Mouse (Mus musculus) MEL (cell line): ENCODE data around the gene Mapkap1. TPM values are rescaled to one million over a fixed set of nuclear protein-coding genes. Genes with fewer than 3 reads are reported as not detected.
A peak's percentile ranks its signal among the peaks of the same experiment; 100 is the strongest.

Experiments
- DNase-seq: peaks from one replicate; pipeline ENCODE4 v3.0.0; 2011; ENCODE audit warnings: low read depth, low spot score
- H3K27ac ChIP-seq: 2 replicates; pipeline ENCODE4 v1.5.1; 2012; ENCODE audit warnings: low read depth, mild to moderate bottlenecking, control low read depth, low read length, moderate library complexity; ENCODE audit not compliant: control insufficient read depth
- H3K27me3 ChIP-seq, 2 experiments: fragments of 150-350 bp in 1 of 2; sonication (generic) in 1 of 2; 2 replicates each; pipeline ENCODE4 v1.6.1; 2012; ENCODE audit warnings: low read length in 2 of 2, mild to moderate bottlenecking in 2 of 2, improper control_type of control experiment in 1 of 2, moderate library complexity in 1 of 2; ENCODE audit not compliant: insufficient read depth in 2 of 2, control insufficient read depth in 1 of 2
- H3K36me3 ChIP-seq, 2 experiments: 2 replicates each; pipeline ENCODE4 v1.6.1; 2012 to 2014; ENCODE audit warnings: low read length in 2 of 2, improper control_type of control experiment in 1 of 2, inconsistent platforms in 1 of 2, mild to moderate bottlenecking in 1 of 2; ENCODE audit not compliant: insufficient read depth in 2 of 2, control insufficient read depth in 1 of 2
- H3K4me1 ChIP-seq, 2 experiments: fragments of 150-350 bp in 1 of 2; sonication (generic) in 1 of 2; 2 replicates each; pipeline ENCODE4 v1.6.1; 2012; ENCODE audit warnings: low read length in 2 of 2, improper control_type of control experiment in 1 of 2, mild to moderate bottlenecking in 1 of 2; ENCODE audit not compliant: insufficient read depth in 2 of 2, control insufficient read depth in 1 of 2
- H3K4me3 ChIP-seq, 2 experiments: fragments of 150-350 bp in 1 of 2; sonication (generic) in 1 of 2; 2 replicates each; pipeline ENCODE4 v1.5.1; 2012; ENCODE audit warnings: low read depth in 2 of 2, low read length in 2 of 2, mild to moderate bottlenecking in 2 of 2, moderate library complexity in 2 of 2, control low read depth in 1 of 2, improper control_type of control experiment in 1 of 2; ENCODE audit not compliant: control insufficient read depth in 1 of 2, insufficient read depth in 1 of 2
- H3K79me2 ChIP-seq: 2 replicates; pipeline ENCODE4 v1.6.1; 2012; ENCODE audit warnings: mild to moderate bottlenecking, low read length, moderate library complexity; ENCODE audit not compliant: control insufficient read depth, poor library complexity, insufficient read depth
- H3K9ac ChIP-seq: 2 replicates; pipeline ENCODE4 v1.6.1; 2012; ENCODE audit warnings: low read depth, mild to moderate bottlenecking, control low read depth, low read length, moderate library complexity; ENCODE audit not compliant: control insufficient read depth, poor library complexity, severe bottlenecking
- H3K9me3 ChIP-seq: fragments of 150-350 bp; sonication (generic); replicated peaks from 2 replicates; pipeline ENCODE4 v1.6.1; 2012; ENCODE audit warnings: mild to moderate bottlenecking, low read length, improper control_type of control experiment, moderate library complexity; ENCODE audit not compliant: insufficient read depth
- CHD1 ChIP-seq: IDR thresholded peaks from 2 replicates; pipeline ENCODE4 v1.6.1; 2012; ENCODE audit warnings: low read depth, mild to moderate bottlenecking, inconsistent platforms, low read length, improper control_type of control experiment
- CHD2 ChIP-seq: IDR thresholded peaks from 2 replicates; pipeline ENCODE4 v1.6.1; 2011; ENCODE audit warnings: low read length, improper control_type of control experiment
- CTCF ChIP-seq, 3 experiments: IDR thresholded peaks in 2 of 3; conservative IDR thresholded peaks in 1 of 3; 2 replicates each; pipeline ENCODE4 v1.5.1; 2011 to 2012; ENCODE audit warnings: low read length in 3 of 3, low read depth in 2 of 3, mild to moderate bottlenecking in 2 of 3, improper control_type of control experiment in 1 of 3, inconsistent platforms in 1 of 3, mixed read lengths in 1 of 3, moderate library complexity in 1 of 3; ENCODE audit not compliant: control insufficient read depth in 1 of 3, insufficient read depth in 1 of 3, poor library complexity in 1 of 3, severe bottlenecking in 1 of 3
- E2F4 ChIP-seq: IDR thresholded peaks from 2 replicates; pipeline ENCODE4 v1.6.1; 2011; ENCODE audit warnings: low read depth, low read length, improper control_type of control experiment, borderline replicate concordance
- EP300 ChIP-seq, 2 experiments: IDR thresholded peaks; 2 replicates each; pipeline ENCODE4 v1.6.1; 2011; ENCODE audit warnings: improper control_type of control experiment in 2 of 2, low read length in 2 of 2, low read depth in 1 of 2, mild to moderate bottlenecking in 1 of 2
- ETS1 ChIP-seq: IDR thresholded peaks from 2 replicates; pipeline ENCODE4 v1.6.1; 2012; ENCODE audit warnings: low read depth, mild to moderate bottlenecking, inconsistent platforms, low read length, improper control_type of control experiment, moderate library complexity
- HCFC1 ChIP-seq: IDR thresholded peaks from 2 replicates; pipeline ENCODE4 v1.6.1; 2012; ENCODE audit warnings: low read depth, mild to moderate bottlenecking, inconsistent platforms, low read length, improper control_type of control experiment, moderate library complexity
- KAT2A ChIP-seq: conservative IDR thresholded peaks from 2 replicates; pipeline ENCODE4 v1.6.1; 2012; ENCODE audit warnings: low read depth, low read length, improper control_type of control experiment, inconsistent platforms
- MAZ ChIP-seq: IDR thresholded peaks from 2 replicates; pipeline ENCODE4 v1.6.1; 2012; ENCODE audit warnings: low read depth, mild to moderate bottlenecking, inconsistent platforms, low read length, improper control_type of control experiment
- MEF2A ChIP-seq: IDR thresholded peaks from 2 replicates; pipeline ENCODE4 v1.6.1; 2014; ENCODE audit warnings: low read depth, mild to moderate bottlenecking, inconsistent platforms, low read length, improper control_type of control experiment; ENCODE audit not compliant: poor library complexity, insufficient replicate concordance, severe bottlenecking; ENCODE audit errors: extremely low read depth
- MXI1 ChIP-seq: IDR thresholded peaks from 2 replicates; pipeline ENCODE4 v1.6.1; 2011; ENCODE audit warnings: mild to moderate bottlenecking, low read depth, low read length, improper control_type of control experiment
- MYB ChIP-seq: IDR thresholded peaks from 2 replicates; pipeline ENCODE4 v1.6.1; 2011; ENCODE audit warnings: mild to moderate bottlenecking, low read depth, low read length, improper control_type of control experiment
- MYC ChIP-seq: IDR thresholded peaks from 2 replicates; pipeline ENCODE4 v1.6.1; 2011; ENCODE audit warnings: low read depth, mild to moderate bottlenecking, low read length, improper control_type of control experiment, moderate library complexity
- NELFE ChIP-seq: IDR thresholded peaks from 2 replicates; pipeline ENCODE4 v1.6.1; 2011; ENCODE audit warnings: low read depth, low read length, improper control_type of control experiment
- POLR2A ChIP-seq, 2 experiments: IDR thresholded peaks; 2 replicates each; pipeline ENCODE4 v1.6.1; 2011 to 2012; ENCODE audit warnings: low read length in 2 of 2, mild to moderate bottlenecking in 2 of 2, control low read depth in 1 of 2, improper control_type of control experiment in 1 of 2, low read depth in 1 of 2, moderate library complexity in 1 of 2; ENCODE audit not compliant: control insufficient read depth in 1 of 2, insufficient read depth in 1 of 2, poor library complexity in 1 of 2
- POLR2AphosphoS2 ChIP-seq: IDR thresholded peaks from 2 replicates; pipeline ENCODE4 v1.6.1; 2011; ENCODE audit warnings: low read length, improper control_type of control experiment
- POLR2AphosphoS5 ChIP-seq: IDR thresholded peaks from 2 replicates; pipeline ENCODE4 v1.6.1; 2012; ENCODE audit warnings: low read depth, borderline replicate concordance, mild to moderate bottlenecking, inconsistent platforms, low read length, moderate library complexity, mixed read lengths
- RAD21 ChIP-seq: IDR thresholded peaks from 2 replicates; pipeline ENCODE4 v1.6.1; 2011; ENCODE audit warnings: mild to moderate bottlenecking, low read depth, low read length, improper control_type of control experiment
- RCOR1 ChIP-seq: IDR thresholded peaks from 2 replicates; pipeline ENCODE4 v1.6.1; 2012; ENCODE audit warnings: low read depth, mild to moderate bottlenecking, inconsistent platforms, low read length, improper control_type of control experiment
- SIN3A ChIP-seq: IDR thresholded peaks from 2 replicates; pipeline ENCODE4 v1.6.1; 2012; ENCODE audit warnings: low read length, improper control_type of control experiment, inconsistent platforms
- SMC3 ChIP-seq: IDR thresholded peaks from 2 replicates; pipeline ENCODE4 v1.6.1; 2011; ENCODE audit warnings: low read depth, low read length, improper control_type of control experiment
- TAL1 ChIP-seq: IDR thresholded peaks from 2 replicates; pipeline ENCODE4 v1.6.1; 2012; ENCODE audit warnings: mild to moderate bottlenecking, inconsistent platforms, low read length, moderate library complexity, mixed read lengths
- TBP ChIP-seq: IDR thresholded peaks from 2 replicates; pipeline ENCODE4 v1.8.0; 2011; ENCODE audit warnings: low read depth, low read length, improper control_type of control experiment
- TCF12 ChIP-seq: IDR thresholded peaks from 2 replicates; pipeline ENCODE4 v1.6.1; 2014; ENCODE audit warnings: low read depth, mild to moderate bottlenecking, inconsistent platforms, low read length, improper control_type of control experiment, moderate library complexity
- USF1 ChIP-seq: IDR thresholded peaks from 2 replicates; pipeline ENCODE4 v1.6.1; 2014; ENCODE audit warnings: low read depth, mild to moderate bottlenecking, inconsistent platforms, low read length, improper control_type of control experiment, moderate library complexity
- USF2 ChIP-seq, 2 experiments: IDR thresholded peaks; 2 replicates each; pipeline ENCODE4 v1.6.1; 2011 to 2012; ENCODE audit warnings: improper control_type of control experiment in 2 of 2, low read length in 2 of 2, borderline replicate concordance in 1 of 2, inconsistent platforms in 1 of 2, low read depth in 1 of 2, mild to moderate bottlenecking in 1 of 2; ENCODE audit not compliant: insufficient read depth in 1 of 2
- ZKSCAN1 ChIP-seq: IDR thresholded peaks from 2 replicates; pipeline ENCODE4 v1.6.1; 2012; ENCODE audit warnings: low read depth, mild to moderate bottlenecking, inconsistent platforms, low read length, improper control_type of control experiment, moderate library complexity
- ZMIZ1 ChIP-seq: IDR thresholded peaks from 2 replicates; pipeline ENCODE4 v1.6.1; 2012; ENCODE audit warnings: low read depth, mild to moderate bottlenecking, inconsistent platforms, low read length, improper control_type of control experiment, moderate library complexity
- ZNF384 ChIP-seq: IDR thresholded peaks from 2 replicates; pipeline ENCODE4 v1.6.1; 2012; ENCODE audit warnings: low read depth, mild to moderate bottlenecking, inconsistent platforms, low read length, improper control_type of control experiment
- polyA plus RNA-seq, 2 experiments: library from polyadenylated mRNA; stranded (reverse) in 1 of 2; unstranded in 1 of 2; fragments of >175 nt in 1 of 2; fragments of >200 nt in 1 of 2; gene quantifications; 2 replicates each; pipeline versions ENCODE4 v1.2.1 to v1.2.4; 2012; ENCODE audit warnings: low replicate concordance in 2 of 2, low read depth in 1 of 2; ENCODE audit not compliant: insufficient read length in 2 of 2, insufficient read depth in 1 of 2, missing spikeins in 1 of 2
- total RNA-seq: library from RNA; depleted of rRNA; stranded (reverse); fragments of 300-350 nt; gene quantifications from 2 replicates; pipeline ENCODE4 v1.2.3, GENCODE M21; 2012

Gene Mapkap1
- total and polyA plus RNA-seq, 3 experiments: 42.1 to 52.5 TPM; not detected in 1

GRCm38 (mm10) chr2:34430663-34431062 is 24.1 kb downstream of the Mapkap1 start:
- no peaks in the 10 kb centered on the region for H3K9me3 ChIP-seq
- peaks cover 0 to 12% of the 10 kb centered on the region in 2 experiments; a peak in 1 of 4 replicates for H3K36me3 ChIP-seq
- no peak overlapping the region for H3K27ac ChIP-seq
- H3K79me2 ChIP-seq: no peaks in the 10 kb centered on the region
- peaks cover 0 to 4% of the 10 kb centered on the region in 2 experiments; a peak in 2 of 4 replicates for H3K4me1 ChIP-seq
- peak; percentile 56 for DNase-seq
- no peak overlapping the region for H3K9ac ChIP-seq
- TF ChIP-seq MXI1: no peak
- TF ChIP-seq USF1: no peak
- TF ChIP-seq KAT2A: no peak
- TF ChIP-seq POLR2AphosphoS2: peak; percentile 52
- TF ChIP-seq TBP: no peak
- no peak; the same call in 1 of the 2 replicates for TF ChIP-seq SMC3
- TF ChIP-seq POLR2AphosphoS5: peak; percentile 71; the same call in 1 of the 2 replicates
- no peak for TF ChIP-seq TAL1
- H3K4me3 ChIP-seq: no peak overlapping the region
- no peaks in the 10 kb centered on the region for H3K27me3 ChIP-seq

GRCm38 (mm10) chr2:34431701-34432372 is 25.3 kb downstream of the Mapkap1 start:
- no peaks in the 10 kb centered on the region for H3K27me3 ChIP-seq
- TF ChIP-seq E2F4 (no peak), CHD1 (no peak; the same call in 1 of the 2 replicates), MXI1 (no peak), MAZ (no peak), POLR2AphosphoS5 (no peak; the same call in none of the 2 replicates), USF2 (IDR thresholded peaks at IDR 0.05; ENCODE audit: borderline replicate concordance in 1 of 2, insufficient read depth in 1 of 2, low read depth in 1 of 2, low read length in 2 of 2) (no peak), CHD2 (no peak; the same call in none of the 2 replicates), RCOR1 (no peak), MYB (no peak), HCFC1 (peak; percentile 38; the same call in 1 of the 2 replicates), CTCF (IDR thresholded peaks at IDR 0.05 in 2 of 3, conservative IDR thresholded peaks at IDR 0.05 in 1 of 3; ENCODE audit: control insufficient read depth in 1 of 3, insufficient read depth in 1 of 3, low read depth in 2 of 3, low read length in 3 of 3, poor library complexity in 1 of 3, severe bottlenecking in 1 of 3) (no peak), ZKSCAN1 (no peak; the same call in 1 of the 2 replicates), POLR2A (IDR thresholded peaks at IDR 0.05; ENCODE audit: control insufficient read depth in 1 of 2, insufficient read depth in 1 of 2, low read depth in 1 of 2, low read length in 2 of 2, poor library complexity in 1 of 2) (peak in 1 of 2 experiments; percentile 64; a peak in 2 of 4 replicates), MYC (no peak; the same call in 1 of the 2 replicates), EP300 (IDR thresholded peaks at IDR 0.05; ENCODE audit: low read depth in 1 of 2, low read length in 2 of 2) (0 out of 4 replicates have a peak, but pooled peaks of 1 of the 2 experiments have one; percentile 4), SIN3A (0 out of 2 replicates have a peak, but pooled peaks have one; percentile 1), MEF2A (no peak), NELFE (peak; percentile 9; the same call in 1 of the 2 replicates), POLR2AphosphoS2 (peak; percentile 96), TCF12 (0 out of 2 replicates have a peak, but pooled peaks have one; percentile 5), ZMIZ1 (peak; percentile 94), ZNF384 (no peak), TAL1 (no peak), KAT2A (no peak), ETS1 (no peak), RAD21 (no peak)

More at GRCm38 (mm10) chr2:34431701-34432372, 25.3 kb downstream of the Mapkap1 start:
- H3K9me3 ChIP-seq: no peaks in the 10 kb centered on the region
- peak; percentile 62 for DNase-seq
- peaks cover 0 to 12% of the 10 kb centered on the region in 2 experiments; a peak in 1 of 4 replicates for H3K36me3 ChIP-seq
- H3K27ac ChIP-seq: peak overlapping the region; percentile 76
- no peaks in the 10 kb centered on the region for H3K79me2 ChIP-seq
- H3K9ac ChIP-seq: peak overlapping the region; percentile 62
- H3K4me3 ChIP-seq: no peak overlapping the region
- H3K4me1 ChIP-seq: peaks cover 0 to 4% of the 10 kb centered on the region in 2 experiments; a peak in 2 of 4 replicates
